Mouse (Mus musculus) forebrain, embryonic 11.5 days (tissue): Measurements from ENCODE around the gene Nhlrc3. TPM values are rescaled to one million over a fixed set of nuclear protein-coding genes. Genes with fewer than 3 reads are reported as not detected.

Experiments used
- ATAC-seq: fragments of 200-750 bp; cut with Nextera tagmentation; replicated peaks from 2 replicates; pipeline ENCODE4 v1.8.0; 2017; ENCODE audit warnings: moderate TSS enrichment; ENCODE audit not compliant: low FRiP score
- DNase-seq: peaks from one replicate; pipeline ENCODE4 v3.0.0-alpha.2; 2017; ENCODE audit warnings: low spot score
- H3K27ac ChIP-seq: fragments of 300-500 bp; sonication (generic); 2 replicates; pipeline ENCODE4 v1.5.1; 2014; ENCODE audit warnings: low read depth, low read length
- H3K27me3 ChIP-seq: fragments of 300-500 bp; sonication (generic); 2 replicates; pipeline ENCODE4 v1.6.1; 2014; ENCODE audit warnings: mild to moderate bottlenecking, low read length, mixed read lengths; ENCODE audit not compliant: control insufficient read depth, insufficient read depth
- H3K36me3 ChIP-seq: fragments of 300-500 bp; sonication (generic); 2 replicates; pipeline ENCODE4 v1.6.1; 2014; ENCODE audit warnings: mild to moderate bottlenecking, low read length, moderate library complexity, mixed read lengths; ENCODE audit not compliant: control insufficient read depth, insufficient read depth
- H3K4me1 ChIP-seq: fragments of 300-500 bp; sonication (generic); replicated peaks from 2 replicates; pipeline ENCODE4 v1.6.1; 2014; ENCODE audit warnings: low read length, mixed read lengths; ENCODE audit not compliant: control insufficient read depth, insufficient read depth
- H3K4me2 ChIP-seq: fragments of 300-500 bp; sonication (generic); 2 replicates; pipeline ENCODE4 v1.6.1; 2014; ENCODE audit warnings: low read depth, mild to moderate bottlenecking, low read length, moderate library complexity, mixed read lengths; ENCODE audit not compliant: severe bottlenecking
- H3K4me3 ChIP-seq: fragments of 300-500 bp; sonication (generic); 2 replicates; pipeline ENCODE4 v1.5.1; 2014; ENCODE audit warnings: low read depth, low read length
- H3K9ac ChIP-seq: fragments of 300-500 bp; sonication (generic); 2 replicates; pipeline ENCODE4 v1.6.1; 2014; ENCODE audit warnings: low read length
- H3K9me3 ChIP-seq: fragments of 300-500 bp; sonication (generic); 2 replicates; pipeline ENCODE4 v1.6.1; 2016; ENCODE audit warnings: low read length, mixed read lengths; ENCODE audit not compliant: control insufficient read depth
- WGBS: fragments of 180-500 bp; shearing (Covaris S2); extraction: QIAGEN DNeasy Blood & Tissue Kit; methylation state at CpG from one replicate; pipeline ENCODE4 v1.1.7; 2014; 5-methylcytosine and 5-hydroxymethylcytosine counted together
- polyA plus RNA-seq: library from polyadenylated mRNA; unstranded; fragments of >200 nt; fragmentation: Nextera tagmentation; extraction: Ambion mirVana; gene quantifications from 2 replicates; pipeline ENCODE4 v1.2.1, GENCODE M21; 2014

The Nhlrc3 gene
- polyA plus RNA-seq, 1 experiment from 2014 or later = 10.4 TPM

GRCm38 (mm10) chr3:53450666-53451065 is 12.5 kb downstream of the Nhlrc3 start:
- no peaks in the 10 kb centered on the region for H3K9me3 ChIP-seq
- H3K27me3 ChIP-seq = no peaks in the 10 kb centered on the region
- no peak overlapping the region for H3K4me2 ChIP-seq
- no peaks in the 10 kb centered on the region for H3K4me1 ChIP-seq
- H3K27ac ChIP-seq = no peak overlapping the region
- 92% methylated on average over 11 of the region's 11 CpGs for WGBS
- DNase-seq = no peak
- ATAC-seq = no peak
- H3K4me3 ChIP-seq = no peak overlapping the region
- no peaks in the 10 kb centered on the region; the same call in 1 of the 2 replicates for H3K36me3 ChIP-seq
- H3K9ac ChIP-seq = no peak overlapping the region

- Histone ChIP-seq H3K9ac (no peak overlapping the region), H3K4me3 (no peak overlapping the region), H3K4me2 (no peak overlapping the region), H3K36me3 (no peaks in the 10 kb centered on the region; the same call in 1 of the 2 replicates), H3K27me3 (no peaks in the 10 kb centered on the region), H3K27ac (no peak overlapping the region), H3K9me3 (no peaks in the 10 kb centered on the region), H3K4me1 (no peaks in the 10 kb centered on the region)
- peak; percentile 25 for DNase-seq
- ATAC-seq = 0 out of 2 replicates have a peak, but pooled peaks have one; percentile 21
- WGBS = 36% methylated on average over 2 of the region's 2 CpGs
Observed at GRCm38 (mm10) chr3:53448208-53448607, 14.9 kb downstream of the Nhlrc3 start.

- Histone ChIP-seq H3K4me3 (no peak overlapping the region), H3K27ac (no peak overlapping the region), H3K36me3 (no peaks in the 10 kb centered on the region; the same call in 1 of the 2 replicates), H3K4me1 (no peaks in the 10 kb centered on the region), H3K27me3 (no peaks in the 10 kb centered on the region), H3K4me2 (no peak overlapping the region), H3K9me3 (no peaks in the 10 kb centered on the region), H3K9ac (no peak overlapping the region)
- no peak for ATAC-seq
- no peak for DNase-seq
- 77% methylated on average over 3 of the region's 3 CpGs for WGBS
Observed at GRCm38 (mm10) chr3:53446801-53447200, 16.3 kb downstream of the Nhlrc3 start.

GRCm38 (mm10) chr3:53445540-53445939 is 17.6 kb downstream of the Nhlrc3 start:
- no peaks in the 10 kb centered on the region for H3K4me1 ChIP-seq
- 81% methylated on average over 5 of the region's 5 CpGs for WGBS
- no peaks in the 10 kb centered on the region for H3K9me3 ChIP-seq
- H3K9ac ChIP-seq = no peak overlapping the region
- H3K4me2 ChIP-seq = no peak overlapping the region
- no peaks in the 10 kb centered on the region for H3K36me3 ChIP-seq
- ATAC-seq (no peak), DNase-seq (no peak)
- H3K4me3 ChIP-seq = no peak overlapping the region
- H3K27me3 ChIP-seq = no peaks in the 10 kb centered on the region
- H3K27ac ChIP-seq = no peak overlapping the region

- ATAC-seq (no peak), DNase-seq (no peak)
- H3K4me2 ChIP-seq = no peak overlapping the region
- no peaks in the 10 kb centered on the region for H3K36me3 ChIP-seq
- H3K27ac ChIP-seq = no peak overlapping the region
- no peak overlapping the region for H3K9ac ChIP-seq
- H3K4me1 ChIP-seq = no peaks in the 10 kb centered on the region
- WGBS = 60% methylated on average over 5 of the region's 5 CpGs
- H3K9me3 ChIP-seq = no peaks in the 10 kb centered on the region
- no peaks in the 10 kb centered on the region for H3K27me3 ChIP-seq
- H3K4me3 ChIP-seq = no peak overlapping the region
Observed at GRCm38 (mm10) chr3:53436550-53436949, 26.6 kb downstream of the Nhlrc3 start.

GRCm38 (mm10) chr3:53434610-53435009 is 28.5 kb downstream of the Nhlrc3 start:
- Histone ChIP-seq H3K4me1 (no peaks in the 10 kb centered on the region), H3K4me3 (no peak overlapping the region), H3K9ac (no peak overlapping the region), H3K4me2 (no peak overlapping the region), H3K27me3 (no peaks in the 10 kb centered on the region), H3K9me3 (no peaks in the 10 kb centered on the region), H3K27ac (no peak overlapping the region), H3K36me3 (no peaks in the 10 kb centered on the region)
- ATAC-seq (no peak), DNase-seq (peak; percentile 50)
- 76% methylated on average over 3 of the region's 3 CpGs for WGBS

- Histone ChIP-seq H3K4me1 (no peaks in the 10 kb centered on the region), H3K27ac (no peak overlapping the region), H3K36me3 (no peaks in the 10 kb centered on the region), H3K9ac (no peak overlapping the region), H3K4me3 (no peak overlapping the region), H3K9me3 (no peaks in the 10 kb centered on the region), H3K4me2 (no peak overlapping the region), H3K27me3 (no peaks in the 10 kb centered on the region)
- no peak for ATAC-seq
- WGBS = 90% methylated on average over 4 of the region's 4 CpGs
- DNase-seq = no peak
Observed at GRCm38 (mm10) chr3:53423576-53423975, 39.6 kb downstream of the Nhlrc3 start.

- Histone ChIP-seq H3K4me1 (no peaks in the 10 kb centered on the region), H3K9ac (no peak overlapping the region), H3K4me3 (no peak overlapping the region), H3K4me2 (no peak overlapping the region), H3K27me3 (no peaks in the 10 kb centered on the region), H3K9me3 (no peaks in the 10 kb centered on the region), H3K27ac (no peak overlapping the region), H3K36me3 (no peaks in the 10 kb centered on the region)
- no peak for DNase-seq
- no peak for ATAC-seq
- WGBS = 29% methylated on average over 1 of the region's 1 CpGs
Observed at GRCm38 (mm10) chr3:53422691-53423090, 40.4 kb downstream of the Nhlrc3 start.

- H3K36me3 ChIP-seq = no peaks in the 10 kb centered on the region
- no peak overlapping the region for H3K27ac ChIP-seq
- no peak overlapping the region for H3K4me2 ChIP-seq
- no peak overlapping the region for H3K9ac ChIP-seq
- ATAC-seq (no peak), DNase-seq (no peak)
- no peak overlapping the region for H3K4me3 ChIP-seq
- no peaks in the 10 kb centered on the region for H3K27me3 ChIP-seq
- 92% methylated on average over 12 of the region's 12 CpGs for WGBS
- no peaks in the 10 kb centered on the region for H3K9me3 ChIP-seq
- no peaks in the 10 kb centered on the region for H3K4me1 ChIP-seq
Observed at GRCm38 (mm10) chr3:53421656-53422055, 41.5 kb downstream of the Nhlrc3 start.
